Mouse (Mus musculus): ENCODE results near the gene Klhl11. TPM values are rescaled to one million over a fixed set of nuclear protein-coding genes. Genes with fewer than 3 reads are reported as not detected.

Gene Klhl11
- polyA plus RNA-seq, 1 experiment from 2014 or later: 14.0 TPM

GRCm38 (mm10) chr11:100426820-100427219 lies 45.7 kb downstream of the Klhl11 start:
- no peaks in the 10 kb centered on the region for H3K9me3 ChIP-seq
- no peaks in the 10 kb centered on the region for H3K27me3 ChIP-seq
- no peak for ATAC-seq (replicated peaks)
- H3K36me3 ChIP-seq: 0 out of 2 replicates have a peak, but pooled peaks cover 10% of the 10 kb centered on the region
- H3K4me1 ChIP-seq: 0 out of 2 replicates have a peak, but pooled peaks cover 4% of the 10 kb centered on the region
- H3K27ac ChIP-seq (replicated peaks): no peak overlapping the region
- no peak overlapping the region for H3K4me2 ChIP-seq (replicated peaks)
- no peak overlapping the region for H3K9ac ChIP-seq (replicated peaks)
- WGBS: 83% methylated on average over 3 of the region's 3 CpGs
- no peak overlapping the region for H3K4me3 ChIP-seq

GRCm38 (mm10) chr11:100425851-100426250 lies 46.7 kb downstream of the Klhl11 start:
- H3K27ac ChIP-seq (replicated peaks): no peak overlapping the region
- no peaks in the 10 kb centered on the region for H3K9me3 ChIP-seq
- H3K9ac ChIP-seq (replicated peaks): no peak overlapping the region
- H3K4me3 ChIP-seq: no peak overlapping the region
- H3K36me3 ChIP-seq: 0 out of 2 replicates have a peak, but pooled peaks cover 7% of the 10 kb centered on the region
- 0 out of 2 replicates have a peak, but pooled peaks cover 4% of the 10 kb centered on the region for H3K4me1 ChIP-seq
- no peak for ATAC-seq (replicated peaks)
- no peak overlapping the region for H3K4me2 ChIP-seq (replicated peaks)
- WGBS: 32% methylated on average over 7 of the region's 7 CpGs
- H3K27me3 ChIP-seq: no peaks in the 10 kb centered on the region

- no peaks in the 10 kb centered on the region for H3K27me3 ChIP-seq
- 89% methylated on average over 7 of the region's 7 CpGs for WGBS
- H3K4me3 ChIP-seq: no peak overlapping the region
Observed at GRCm38 (mm10) chr11:100423836-100424235, 48.7 kb downstream of the Klhl11 start.

GRCm38 (mm10) chr11:100421537-100421936 lies 51.0 kb downstream of the Klhl11 start:
- no peak overlapping the region for H3K27ac ChIP-seq (replicated peaks)
- no peak overlapping the region for H3K9ac ChIP-seq (replicated peaks)
- 0 out of 2 replicates have a peak, but pooled peaks cover 4% of the 10 kb centered on the region for H3K4me1 ChIP-seq
- no peak for ATAC-seq (replicated peaks)
- H3K4me3 ChIP-seq: no peak overlapping the region
- no peaks in the 10 kb centered on the region for H3K36me3 ChIP-seq
- 80% methylated on average over 8 of the region's 8 CpGs for WGBS
- no peaks in the 10 kb centered on the region for H3K9me3 ChIP-seq
- no peak overlapping the region for H3K4me2 ChIP-seq (replicated peaks)
- H3K27me3 ChIP-seq: peaks cover under 1% of the 10 kb centered on the region; the same call in 1 of the 2 replicates

More at GRCm38 (mm10) chr11:100423836-100424235, 48.7 kb downstream of the Klhl11 start:
- ATAC-seq (replicated peaks): no peak
- Histone ChIP-seq H3K36me3 (no peaks in the 10 kb centered on the region), H3K4me1 (0 out of 2 replicates have a peak, but pooled peaks cover 4% of the 10 kb centered on the region), H3K9ac (replicated peaks) (no peak overlapping the region), H3K9me3 (no peaks in the 10 kb centered on the region), H3K4me2 (replicated peaks) (no peak overlapping the region), H3K27ac (replicated peaks) (no peak overlapping the region)

- Histone ChIP-seq H3K9me3 (no peaks in the 10 kb centered on the region), H3K4me1 (peaks cover 24% of the 10 kb centered on the region), H3K36me3 (no peaks in the 10 kb centered on the region), H3K27ac (replicated peaks) (peak within 1 kb of the TSS; percentile 61), H3K9ac (replicated peaks) (peak within 1 kb of the TSS; percentile 76), H3K4me2 (replicated peaks) (peak within 1 kb of the TSS; percentile 78), H3K27me3 (peaks cover 14% of the 10 kb centered on the region; the same call in 1 of the 2 replicates), H3K4me3 (peak within 1 kb of the TSS; percentile 78)
- WGBS: 1% methylated on average over 30 of the region's 31 CpGs
- no peak; the same call in none of the 2 replicates for ATAC-seq (replicated peaks)
Observed at GRCm38 (mm10) chr11:100414914-100415822, 57.4 kb downstream of the Klhl11 start, which contains the start of gene Fkbp10. Fkbp10 (plus strand) TSS chr11:100415697.

GRCm38 (mm10) chr11:100414021-100414913 lies 58.3 kb downstream of the Klhl11 start, which contains the start of gene P3h4:
P3h4 (minus strand) TSS chr11:100414836.
- WGBS: 2% methylated on average over 92 of the region's 93 CpGs
- no peaks in the 10 kb centered on the region for H3K9me3 ChIP-seq

GRCm38 (mm10) chr11:100413541-100413940 lies 59.0 kb downstream of the Klhl11 start:
- H3K4me1 ChIP-seq: peaks cover 24% of the 10 kb centered on the region
- peaks cover 14% of the 10 kb centered on the region; the same call in 1 of the 2 replicates for H3K27me3 ChIP-seq
- no peak overlapping the region for H3K27ac ChIP-seq (replicated peaks)
- peak overlapping the region; percentile 76; the same call in 1 of the 2 replicates for H3K9ac ChIP-seq (replicated peaks)
- H3K4me2 ChIP-seq (replicated peaks): peak overlapping the region; percentile 78
- H3K4me3 ChIP-seq: peak overlapping the region; percentile 78
- H3K36me3 ChIP-seq: no peaks in the 10 kb centered on the region
- no peak for ATAC-seq (replicated peaks)
- no peaks in the 10 kb centered on the region for H3K9me3 ChIP-seq
- WGBS: 82% methylated on average over 11 of the region's 11 CpGs

More at GRCm38 (mm10) chr11:100414021-100414913, 58.3 kb downstream of the Klhl11 start, which contains the start of gene P3h4:
- peak; percentile 93 for ATAC-seq (replicated peaks)
- H3K4me1 ChIP-seq: peaks cover 24% of the 10 kb centered on the region
- peak within 1 kb of the TSS; percentile 78 for H3K4me2 ChIP-seq (replicated peaks)
- H3K27ac ChIP-seq (replicated peaks): peak within 1 kb of the TSS; percentile 61
- peak within 1 kb of the TSS; percentile 78 for H3K4me3 ChIP-seq
- peaks cover 14% of the 10 kb centered on the region; the same call in 1 of the 2 replicates for H3K27me3 ChIP-seq
- H3K36me3 ChIP-seq: no peaks in the 10 kb centered on the region
- H3K9ac ChIP-seq (replicated peaks): peak within 1 kb of the TSS; percentile 76

Small RNA genes lying within 50 kb of the gene (microRNA-seq; reads per million reads assigned to microRNA genes)
- gene Gm27374 (not detected), gene Mir7116 (not detected)

Other genes starting within 250 kb of the Klhl11 start
- not detected in 2 replicates for gene Krt16, start 223.8 kb downstream of the Klhl11 start, polyA plus RNA-seq (2015; fragmentation: Nextera tagmentation; extraction: Ambion mirVana)
- gene Krt17, start 211.7 kb downstream of the Klhl11 start, polyA plus RNA-seq (2015; fragmentation: Nextera tagmentation; extraction: Ambion mirVana): 0.31 TPM in 1 of 2 replicates, not detected in the other
- not detected in 2 replicates for gene Krt42, start 202.9 kb downstream of the Klhl11 start, polyA plus RNA-seq (2015; fragmentation: Nextera tagmentation; extraction: Ambion mirVana)
- gene Eif1, start 152.9 kb downstream of the Klhl11 start, polyA plus RNA-seq (2015; fragmentation: Nextera tagmentation; extraction: Ambion mirVana): 1,252 and 1,271 TPM in 2 replicates
- gene Gast, start 138.3 kb downstream of the Klhl11 start, polyA plus RNA-seq (2015; fragmentation: Nextera tagmentation; extraction: Ambion mirVana): 0.57 and 0.78 TPM in 2 replicates
- 94.7 and 128 TPM in 2 replicates for gene Hap1, start 116.6 kb downstream of the Klhl11 start, polyA plus RNA-seq (2015; fragmentation: Nextera tagmentation; extraction: Ambion mirVana)
- 51.4 and 55.4 TPM in 2 replicates for gene Jup, start 75.0 kb downstream of the Klhl11 start, polyA plus RNA-seq (2015; fragmentation: Nextera tagmentation; extraction: Ambion mirVana)
- 13.5 and 14.4 TPM in 2 replicates for gene P3h4, start 57.9 kb downstream of the Klhl11 start, polyA plus RNA-seq (2015; fragmentation: Nextera tagmentation; extraction: Ambion mirVana)
- gene Fkbp10, start 57.0 kb downstream of the Klhl11 start, polyA plus RNA-seq (2015; fragmentation: Nextera tagmentation; extraction: Ambion mirVana): 16.9 and 17.3 TPM in 2 replicates
- 103 and 112 TPM in 2 replicates for gene Nt5c3b, start 30.9 kb downstream of the Klhl11 start, polyA plus RNA-seq (2015; fragmentation: Nextera tagmentation; extraction: Ambion mirVana)
- 0.67 and 0.69 TPM in 2 replicates for gene Klhl10, start 30.8 kb downstream of the Klhl11 start, polyA plus RNA-seq (2015; fragmentation: Nextera tagmentation; extraction: Ambion mirVana)
- gene Acly, start 55.3 kb upstream of the Klhl11 start, polyA plus RNA-seq (2015; fragmentation: Nextera tagmentation; extraction: Ambion mirVana): 230 and 237 TPM in 2 replicates
- gene Ttc25, start 72.9 kb upstream of the Klhl11 start, polyA plus RNA-seq (2015; fragmentation: Nextera tagmentation; extraction: Ambion mirVana): 1.1 and 2.1 TPM in 2 replicates
- gene Cnp, start 102.2 kb upstream of the Klhl11 start, polyA plus RNA-seq (2015; fragmentation: Nextera tagmentation; extraction: Ambion mirVana): 23.4 and 26.9 TPM in 2 replicates
- 90.5 and 91.3 TPM in 2 replicates for gene Nkiras2, start 146.5 kb upstream of the Klhl11 start, polyA plus RNA-seq (2015; fragmentation: Nextera tagmentation; extraction: Ambion mirVana)
- 294 and 295 TPM in 2 replicates for gene Dnajc7, start 147.4 kb upstream of the Klhl11 start, polyA plus RNA-seq (2015; fragmentation: Nextera tagmentation; extraction: Ambion mirVana)
- gene Zfp385c, start 219.7 kb upstream of the Klhl11 start, polyA plus RNA-seq (2015; fragmentation: Nextera tagmentation; extraction: Ambion mirVana): 0.23 and 0.31 TPM in 2 replicates
- gene Dhx58, start 231.5 kb upstream of the Klhl11 start, polyA plus RNA-seq (2015; fragmentation: Nextera tagmentation; extraction: Ambion mirVana): 1.4 and 2.4 TPM in 2 replicates
- 53.1 and 54.4 TPM in 2 replicates for gene Kat2a, start 239.7 kb upstream of the Klhl11 start, polyA plus RNA-seq (2015; fragmentation: Nextera tagmentation; extraction: Ambion mirVana)
- gene Hspb9, start 241.1 kb upstream of the Klhl11 start, polyA plus RNA-seq (2015; fragmentation: Nextera tagmentation; extraction: Ambion mirVana): 0.24 and 0.41 TPM in 2 replicates

Data from forebrain, embryonic 15.5 days (tissue).